Mouse (Mus musculus): ENCODE results near the gene Kl.

DNA sequence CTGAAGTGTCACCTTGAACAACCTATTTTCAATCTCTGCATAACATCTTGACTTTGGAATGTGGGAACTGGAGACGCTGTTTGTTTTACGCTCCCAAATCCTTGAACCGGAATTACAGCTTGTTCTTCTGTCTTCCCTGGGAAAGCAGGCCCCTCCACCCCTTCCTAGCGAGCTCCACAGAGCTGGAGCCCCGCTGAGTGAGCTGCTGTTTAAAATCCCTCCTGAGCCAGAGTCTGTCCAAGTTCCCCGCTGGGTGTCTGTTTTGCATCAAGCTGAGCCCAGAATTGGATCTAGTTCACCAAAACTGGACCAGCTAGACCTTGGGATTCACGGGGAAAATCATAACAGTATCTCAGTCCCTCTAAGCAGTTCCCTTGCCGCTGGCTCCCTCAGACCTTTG lies 71.1 kb downstream of the Kl start:
- TF ChIP-seq CTCF (conservative IDR thresholded peaks at IDR 0.05 in 1 of 2, IDR thresholded peaks at IDR 0.05 in 1 of 2; ENCODE audit: low read depth in 2 of 2, low read length in 2 of 2), result no peak
- TF ChIP-seq KAT2A (IDR thresholded peaks at IDR 0.05; ENCODE audit: insufficient replicate concordance, low read length), result no peak
- TF ChIP-seq TCF12 (IDR thresholded peaks at IDR 0.05; ENCODE audit: low read depth, low read length), result no peak
- no peak for TF ChIP-seq USF1 (IDR thresholded peaks at IDR 0.05; ENCODE audit: low read depth, low read length)
- TF ChIP-seq RAD21 (IDR thresholded peaks at IDR 0.05; ENCODE audit: low read depth, low read length), result no peak
- no peak for TF ChIP-seq EP300 (IDR thresholded peaks at IDR 0.05; ENCODE audit: low read length)
